Mouse (Mus musculus): Measurements from ENCODE around the gene R3hdm1.

DNA sequence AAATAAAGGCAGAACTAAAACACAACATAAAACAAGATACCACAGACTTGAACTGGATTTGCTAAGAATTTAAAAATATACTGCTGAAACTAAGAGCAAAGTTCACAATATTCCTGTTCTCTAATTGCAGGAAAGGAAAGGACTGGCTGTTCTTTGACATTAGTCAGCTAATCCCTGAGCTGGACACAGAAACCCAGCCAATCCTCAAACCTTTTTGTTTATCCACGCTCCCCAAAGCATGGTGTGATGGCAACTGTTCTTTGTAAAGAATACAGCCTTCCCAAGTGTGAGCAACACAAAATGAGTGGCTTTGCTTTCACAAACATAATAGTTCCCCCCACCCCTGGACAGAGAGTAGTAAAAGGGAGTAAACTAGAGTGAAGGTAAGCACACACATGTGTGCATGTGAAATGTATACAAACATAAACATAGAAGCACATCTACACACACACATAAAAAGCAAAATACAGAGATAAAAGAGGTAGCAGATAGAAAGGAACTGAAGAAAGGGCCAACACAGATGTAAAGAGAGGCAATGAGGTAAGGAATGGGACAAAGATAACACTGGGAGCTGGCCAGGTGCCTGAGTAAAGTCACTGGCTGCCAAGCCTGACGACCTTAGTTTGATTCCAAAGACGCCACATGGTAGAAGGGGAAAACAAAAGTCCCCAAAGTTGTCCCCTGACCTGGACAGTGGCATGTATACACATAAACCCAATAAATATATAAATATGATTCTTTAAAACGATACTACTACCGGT lies 22.0 kb upstream of the R3hdm1 start:
- TF ChIP-seq CTCF (conservative IDR thresholded peaks at IDR 0.05; ENCODE audit: low read length) = no peak
- TF ChIP-seq NANOG (IDR thresholded peaks at IDR 0.05; ENCODE audit: borderline replicate concordance, low read length) = no peak
- no peak for TF ChIP-seq POU5F1 (IDR thresholded peaks at IDR 0.05; ENCODE audit: borderline replicate concordance, low read length)
